Mouse (Mus musculus) bone marrow macrophage, adult 2 months (primary cell): ENCODE measurements at regions not wholly inside any gene's neighbourhood (a gene's known extent, or its start where the extent isn't known, plus 50 kb on each side); places are given as distances from the start of the nearest gene placed in this dataset.

Experiments
- H3K27ac ChIP-seq: 2 replicates; pipeline ENCODE4 v1.5.1; 2012; ENCODE audit warnings: low read depth, low read length; ENCODE audit not compliant: insufficient read depth
- H3K4me1 ChIP-seq: 2 replicates; pipeline ENCODE4 v1.6.1; 2012; ENCODE audit warnings: low read length; ENCODE audit not compliant: control insufficient read depth, insufficient read depth
- H3K4me3 ChIP-seq: 2 replicates; pipeline ENCODE4 v1.5.1; 2012; ENCODE audit warnings: mild to moderate bottlenecking, low read length, moderate library complexity; ENCODE audit not compliant: insufficient read depth
- CTCF ChIP-seq: IDR thresholded peaks from 2 replicates; pipeline ENCODE4 v1.5.1; 2012; ENCODE audit warnings: low read depth, mild to moderate bottlenecking, low read length, moderate library complexity
- POLR2A ChIP-seq: IDR thresholded peaks from 2 replicates; pipeline ENCODE4 v1.6.1; 2012; ENCODE audit warnings: mild to moderate bottlenecking, low read depth, low read length, borderline replicate concordance

DNA sequence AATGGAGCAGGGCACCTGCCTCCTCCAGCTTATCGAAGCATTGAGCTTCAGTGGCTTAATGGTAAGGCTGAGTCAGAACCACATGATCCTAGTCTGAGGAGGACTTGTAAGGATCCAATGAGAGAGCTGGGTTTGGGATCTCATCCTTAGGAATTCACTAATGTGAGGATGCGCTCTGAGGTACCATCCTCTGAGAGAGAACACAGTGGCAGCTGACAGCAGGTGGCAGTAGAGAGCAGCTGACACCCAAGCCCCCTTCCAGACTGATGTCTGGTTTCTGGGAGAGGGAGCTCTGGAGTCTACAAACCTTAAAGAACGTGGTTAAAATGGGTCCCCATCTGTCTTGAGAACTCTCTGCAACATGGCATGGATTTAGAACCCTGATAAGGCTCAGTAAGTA, 137.8 kb downstream of the B3glct start:
- Histone ChIP-seq H3K4me1 (no peaks in the 10 kb centered on the region), H3K27ac (no peak overlapping the region), H3K4me3 (no peak overlapping the region)
- TF ChIP-seq POLR2A = no peak

- no peaks in the 10 kb centered on the region for H3K4me1 ChIP-seq
- H3K4me3 ChIP-seq = no peak overlapping the region
- TF ChIP-seq POLR2A (no peak), CTCF (no peak)
- no peak overlapping the region for H3K27ac ChIP-seq
Observed at GRCm38 (mm10) chr5:149818812-149819211, 140.8 kb downstream of the B3glct start.

DNA sequence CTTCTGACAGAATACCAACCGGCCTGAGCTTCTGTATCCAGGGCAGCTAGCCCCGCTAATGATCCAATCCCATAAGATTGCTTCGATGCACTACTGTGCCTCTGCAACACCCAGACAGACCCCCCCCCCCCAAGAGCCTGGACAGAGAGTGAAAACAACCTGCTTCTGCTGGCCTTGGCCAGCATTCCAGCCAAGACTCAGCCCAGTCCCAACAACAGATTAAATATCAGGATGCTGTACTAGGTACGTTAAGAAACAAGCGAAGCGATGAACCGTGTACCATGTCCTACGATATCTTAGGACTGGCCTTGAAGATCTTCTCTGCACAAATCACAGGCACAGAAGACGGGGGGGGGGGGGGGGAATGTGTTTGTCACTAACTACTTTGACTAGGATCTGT, 145.8 kb downstream of the B3glct start:
- TF ChIP-seq POLR2A (no peak), CTCF (no peak)
- no peak overlapping the region for H3K4me3 ChIP-seq
- no peaks in the 10 kb centered on the region for H3K4me1 ChIP-seq
- no peak overlapping the region for H3K27ac ChIP-seq

DNA sequence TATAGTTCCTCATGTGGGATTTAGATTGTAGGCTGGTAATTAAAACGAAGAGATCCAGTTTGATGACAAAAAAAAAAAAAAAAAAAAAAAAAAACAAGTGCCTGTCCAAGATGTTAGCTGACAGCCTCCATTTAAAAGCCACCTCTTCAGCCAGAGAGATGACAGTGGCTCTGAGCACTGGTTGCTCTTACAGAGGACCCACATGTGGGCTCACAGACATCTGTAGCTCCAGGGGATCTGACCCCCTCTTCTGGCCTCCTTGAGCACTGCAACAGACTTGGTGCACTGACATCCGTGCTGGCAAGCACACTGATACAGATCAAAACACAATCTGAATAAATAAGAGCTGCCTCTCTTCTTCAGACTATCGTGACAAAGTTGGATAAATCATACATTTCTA, 149.6 kb downstream of the B3glct start:
- TF ChIP-seq POLR2A (no peak), CTCF (no peak)
- no peak overlapping the region for H3K4me3 ChIP-seq
- no peaks in the 10 kb centered on the region for H3K4me1 ChIP-seq
- no peak overlapping the region for H3K27ac ChIP-seq

DNA sequence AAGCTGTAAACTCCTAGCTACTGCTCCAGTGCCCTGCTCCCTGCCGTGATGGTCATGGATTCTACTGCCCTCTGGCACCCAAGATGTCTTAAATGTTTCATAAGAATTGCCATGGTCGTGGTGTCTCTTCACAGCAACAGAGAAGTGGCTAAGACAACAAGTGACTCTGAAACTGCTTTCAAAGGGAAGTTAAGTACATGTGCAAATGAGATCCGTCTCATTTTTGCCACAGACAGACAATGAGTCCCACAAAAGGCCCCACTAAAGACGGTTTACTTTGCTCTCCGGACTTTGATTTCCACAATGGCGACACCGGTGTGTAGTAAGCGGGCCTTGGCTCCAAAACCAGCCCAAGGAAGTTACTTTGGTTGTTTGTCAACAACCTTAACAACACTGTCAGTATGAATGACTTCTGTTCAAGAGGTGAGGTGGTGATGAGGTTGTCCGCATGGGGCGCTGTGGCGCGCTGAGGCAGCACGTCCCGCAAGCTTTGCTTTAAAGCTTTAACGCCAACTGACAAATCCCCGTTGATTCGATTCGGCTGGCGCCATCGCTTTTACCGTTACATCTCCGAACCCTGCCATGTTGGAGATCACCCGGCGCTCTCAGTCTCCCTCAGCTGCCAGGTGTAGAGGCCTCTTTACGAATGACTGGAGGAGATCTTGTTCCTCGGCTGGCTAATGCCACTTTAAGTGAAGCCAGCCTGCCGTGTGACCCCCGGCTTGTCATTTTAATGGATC, 153.3 kb downstream of the B3glct start:
- Histone ChIP-seq H3K4me1 (no peaks in the 10 kb centered on the region), H3K4me3 (no peak overlapping the region), H3K27ac (no peak overlapping the region)
- TF ChIP-seq POLR2A (no peak), CTCF (peak; percentile 16; the same call in 1 of the 2 replicates)

- Histone ChIP-seq H3K4me1 (no peaks in the 10 kb centered on the region), H3K27ac (no peak overlapping the region), H3K4me3 (no peak overlapping the region)
- TF ChIP-seq CTCF (no peak), POLR2A (no peak)
Observed at GRCm38 (mm10) chr5:149837379-149837778, 159.3 kb downstream of the B3glct start.

GRCm38 (mm10) chr5:149842491-149842890, 164.5 kb downstream of the B3glct start:
- Histone ChIP-seq H3K27ac (no peak overlapping the region), H3K4me3 (no peak overlapping the region), H3K4me1 (no peaks in the 10 kb centered on the region)
- TF ChIP-seq CTCF = no peak
- TF ChIP-seq POLR2A = no peak

DNA sequence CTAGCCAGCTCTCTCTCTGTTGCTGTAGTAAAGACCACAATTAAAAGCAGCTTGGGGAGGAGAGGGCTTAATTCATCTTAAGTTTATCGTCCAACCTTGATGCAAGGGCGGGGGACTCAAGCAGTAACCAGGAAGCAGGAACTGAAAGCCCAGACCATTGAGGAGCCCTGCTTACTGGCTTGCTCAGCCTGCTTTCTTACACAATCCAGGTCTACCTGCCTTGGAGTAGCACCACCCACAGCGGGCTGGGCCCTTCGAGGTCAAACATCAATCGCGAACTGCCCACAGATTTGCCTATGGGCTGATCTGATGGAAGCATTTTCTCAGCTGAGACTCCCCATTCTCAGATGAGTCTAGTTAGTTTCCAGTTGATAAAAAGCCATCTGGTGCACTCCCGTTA, 165.3 kb downstream of the B3glct start:
- no peaks in the 10 kb centered on the region for H3K4me1 ChIP-seq
- no peak overlapping the region for H3K27ac ChIP-seq
- H3K4me3 ChIP-seq = no peak overlapping the region
- TF ChIP-seq POLR2A (no peak), CTCF (no peak)

DNA sequence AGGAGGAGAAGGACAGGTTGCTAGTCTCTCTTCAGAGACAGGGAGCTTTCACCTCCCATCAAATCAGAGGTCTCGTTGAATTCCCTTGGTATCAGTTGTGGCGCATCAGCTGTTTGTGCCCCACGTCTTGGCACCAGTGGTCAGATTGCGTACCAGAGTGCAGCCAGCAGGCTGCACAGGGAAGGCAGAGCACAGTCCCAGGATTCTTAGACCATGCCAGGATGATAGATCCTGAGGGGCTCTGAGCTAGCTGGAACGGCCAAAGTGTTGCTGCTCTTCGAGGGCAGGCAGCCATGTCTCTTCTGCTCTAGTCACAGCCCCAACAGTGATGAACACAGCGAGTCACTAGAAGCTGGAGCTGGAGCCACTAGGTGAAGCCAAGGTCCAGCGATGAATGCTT, 167.2 kb downstream of the B3glct start:
- TF ChIP-seq CTCF (no peak), POLR2A (no peak)
- H3K4me3 ChIP-seq = no peak overlapping the region
- no peak overlapping the region for H3K27ac ChIP-seq
- H3K4me1 ChIP-seq = no peaks in the 10 kb centered on the region

DNA sequence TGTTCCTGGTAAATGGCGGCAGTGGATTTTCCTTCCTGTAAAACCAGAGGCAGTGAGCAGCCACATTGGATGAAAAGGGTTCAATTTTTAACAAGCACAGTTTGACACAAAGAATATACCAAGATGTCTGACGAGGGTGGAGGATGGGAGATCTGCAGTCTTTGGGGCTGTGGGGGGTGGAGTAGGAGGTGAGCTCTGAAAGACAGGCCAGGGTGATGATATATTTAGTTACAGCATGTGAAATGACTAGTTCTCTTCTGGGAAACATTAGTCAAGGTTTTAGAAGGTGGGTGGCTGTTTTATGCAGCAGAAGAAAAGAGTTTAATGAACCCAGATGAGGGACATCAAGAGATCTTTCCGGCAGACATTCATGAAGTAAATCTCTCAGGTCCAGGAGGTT, 170.0 kb upstream of the Rxfp2 start:
- Histone ChIP-seq H3K4me1 (no peaks in the 10 kb centered on the region), H3K4me3 (no peak overlapping the region), H3K27ac (no peak overlapping the region)
- TF ChIP-seq POLR2A (no peak), CTCF (no peak)
